Mouse (Mus musculus) monocyte, adult 2 months (primary cell): ENCODE measurements around the gene Cyth1.

Experiments used
- DNase-seq, 2 experiments: peaks; one replicate each; pipeline ENCODE4 v3.0.0; 2022; ENCODE audit warnings: low spot score in 2 of 2, low read depth in 1 of 2

Gene Cyth1

GRCm38 (mm10) chr11:118201833-118202409 lies 46.5 kb downstream of the Cyth1 start:
- DNase-seq: no peak

- no peak for DNase-seq
Observed at GRCm38 (mm10) chr11:118200834-118201830, 47.3 kb downstream of the Cyth1 start.

- no peak for DNase-seq
Observed at GRCm38 (mm10) chr11:118198296-118198600, 50.1 kb downstream of the Cyth1 start.

- no peak for DNase-seq
Observed at GRCm38 (mm10) chr11:118197508-118198295, 50.7 kb downstream of the Cyth1 start.

GRCm38 (mm10) chr11:118196824-118197388 lies 51.5 kb downstream of the Cyth1 start:
- no peak for DNase-seq

- DNase-seq: no peak
Observed at GRCm38 (mm10) chr11:118193390-118194147, 54.8 kb downstream of the Cyth1 start.

- no peak for DNase-seq
Observed at GRCm38 (mm10) chr11:118192973-118193372, 55.4 kb downstream of the Cyth1 start.

- DNase-seq: no peak
Observed at GRCm38 (mm10) chr11:118182768-118183167, 65.6 kb downstream of the Cyth1 start.

GRCm38 (mm10) chr11:118182353-118182752 lies 66.0 kb downstream of the Cyth1 start:
- no peak for DNase-seq

GRCm38 (mm10) chr11:118180199-118180598 lies 68.2 kb downstream of the Cyth1 start:
- peak; percentile 10 to 37 for DNase-seq

GRCm38 (mm10) chr11:118178236-118178635 lies 70.2 kb downstream of the Cyth1 start:
- DNase-seq: no peak

GRCm38 (mm10) chr11:118174752-118175151 lies 73.6 kb downstream of the Cyth1 start:
- DNase-seq: no peak

GRCm38 (mm10) chr11:118172768-118173167 lies 75.6 kb downstream of the Cyth1 start:
- no peak for DNase-seq

- DNase-seq: no peak
Observed at GRCm38 (mm10) chr11:118170333-118170732, 78.1 kb downstream of the Cyth1 start.

- DNase-seq: no peak
Observed at GRCm38 (mm10) chr11:118168714-118169113, 79.7 kb downstream of the Cyth1 start.

GRCm38 (mm10) chr11:118166626-118167025 lies 81.8 kb downstream of the Cyth1 start:
- no peak for DNase-seq

GRCm38 (mm10) chr11:118165681-118166080 lies 82.7 kb downstream of the Cyth1 start:
- no peak for DNase-seq

GRCm38 (mm10) chr11:118164566-118164965 lies 83.8 kb downstream of the Cyth1 start:
- no peak for DNase-seq

- no peak for DNase-seq
Observed at GRCm38 (mm10) chr11:118162245-118162644, 86.1 kb downstream of the Cyth1 start.

- no peak for DNase-seq
Observed at GRCm38 (mm10) chr11:118161240-118161639, 87.2 kb downstream of the Cyth1 start.

GRCm38 (mm10) chr11:118160763-118161162 lies 87.6 kb downstream of the Cyth1 start:
- no peak for DNase-seq
